Mouse (Mus musculus) right cerebral cortex, adult 2 months (tissue): ENCODE data around the gene Lao1.
A peak's percentile ranks its signal among the peaks of the same experiment; 100 is the strongest.
"Not testable (repeated sequence)": the region's sequence is repeated elsewhere in the genome, so short reads cannot be mapped to it uniquely, and the experiment has no call there.

ENCODE experiments used
- DNase-seq, 2 experiments: peaks; one replicate each; pipeline ENCODE4 v3.0.0; 2021 to 2022; ENCODE audit warnings: low spot score in 2 of 2

The Lao1 gene

GRCm38 (mm10) chr4:118961141-118961628 is at the start of gene Lao1:
Gene Lao1 (plus strand): TSS chr4:118961578.
- DNase-seq: peak; percentile 5

- not testable (repeated sequence) for DNase-seq
Observed at GRCm38 (mm10) chr4:118917365-118917764, 44.0 kb upstream of the Lao1 start, which contains the start of gene Olfr1329. Gene Olfr1329 (minus strand): TSS chr4:118917465.

GRCm38 (mm10) chr4:118931326-118931725 is 30.1 kb upstream of the Lao1 start:
- not testable (repeated sequence) for DNase-seq

GRCm38 (mm10) chr4:118938512-118938911 is 22.9 kb upstream of the Lao1 start, which contains the start of gene Olfr1328:
Gene Olfr1328 (minus strand): TSS chr4:118938612.
- DNase-seq: no peak

- DNase-seq: no peak
Observed at GRCm38 (mm10) chr4:118958812-118959211, 2.6 kb upstream of the Lao1 start.

- no peak for DNase-seq
Observed at GRCm38 (mm10) chr4:118967711-118968110, 6.3 kb downstream of the Lao1 start.

GRCm38 (mm10) chr4:118973281-118973680 is 11.9 kb downstream of the Lao1 start:
- no peak for DNase-seq

GRCm38 (mm10) chr4:118985291-118985690 is 23.9 kb downstream of the Lao1 start:
- no peak for DNase-seq

- DNase-seq: peak; percentile 64 to 77
Observed at GRCm38 (mm10) chr4:118988535-118988934, 27.2 kb downstream of the Lao1 start.

GRCm38 (mm10) chr4:118989331-118989730 is 28.0 kb downstream of the Lao1 start:
- DNase-seq: no peak

GRCm38 (mm10) chr4:118991797-118992196 is 30.4 kb downstream of the Lao1 start:
- DNase-seq: no peak

GRCm38 (mm10) chr4:118997127-118997542 is 35.8 kb downstream of the Lao1 start:
- no peak for DNase-seq

GRCm38 (mm10) chr4:118999691-119000486 is 38.5 kb downstream of the Lao1 start:
- no peak for DNase-seq

- DNase-seq: no peak
Observed at GRCm38 (mm10) chr4:119001696-119002095, 40.3 kb downstream of the Lao1 start.

GRCm38 (mm10) chr4:119002512-119002911 is 41.1 kb downstream of the Lao1 start:
- DNase-seq: no peak

GRCm38 (mm10) chr4:119004178-119004577 is 42.8 kb downstream of the Lao1 start:
- DNase-seq: peak in 1 of 2 experiments; percentile 15

- DNase-seq: peak; percentile 92 to 96
Observed at GRCm38 (mm10) chr4:119004613-119005339, 43.4 kb downstream of the Lao1 start.

GRCm38 (mm10) chr4:119007602-119008001 is 46.2 kb downstream of the Lao1 start:
- no peak for DNase-seq

GRCm38 (mm10) chr4:119008476-119008875 is 47.1 kb downstream of the Lao1 start:
- peak; percentile 11 to 12 for DNase-seq

GRCm38 (mm10) chr4:119009814-119010213 is 48.4 kb downstream of the Lao1 start:
- DNase-seq: no peak

GRCm38 (mm10) chr4:119011050-119011680 is 49.8 kb downstream of the Lao1 start:
- no peak for DNase-seq

GRCm38 (mm10) chr4:119013031-119013430 is 51.7 kb downstream of the Lao1 start:
- DNase-seq: no peak
